Mouse (Mus musculus): ENCODE data around the gene Peli2.

Peli2 gene

DNA sequence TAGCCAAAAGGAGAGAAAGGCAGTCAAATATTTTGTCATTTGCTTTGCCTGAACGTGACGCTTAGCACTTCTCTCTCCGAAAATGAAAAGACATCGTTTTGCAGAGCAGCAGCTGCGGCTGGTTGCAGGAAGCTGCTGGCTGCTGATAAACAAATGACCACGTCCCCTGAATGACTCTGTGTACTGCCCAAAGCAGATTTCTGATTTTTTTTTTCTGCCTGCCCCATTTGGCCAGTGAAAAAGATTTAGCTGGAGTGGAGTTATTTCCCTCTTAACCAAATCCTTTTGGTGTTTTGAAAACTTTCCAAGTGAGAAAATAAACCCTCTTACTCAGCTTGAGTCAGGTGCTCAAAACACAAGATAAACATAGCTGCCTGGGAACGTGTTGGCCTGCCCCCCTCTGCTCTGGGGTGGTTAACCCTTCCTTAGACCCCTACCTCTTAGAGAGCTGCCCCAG, 175.2 kb downstream of the Peli2 start:
- DNase-seq, result peak; percentile 9

GRCm38 (mm10) chr14:48296820-48297219, 176.2 kb downstream of the Peli2 start:
- DNase-seq, result no peak

DNA sequence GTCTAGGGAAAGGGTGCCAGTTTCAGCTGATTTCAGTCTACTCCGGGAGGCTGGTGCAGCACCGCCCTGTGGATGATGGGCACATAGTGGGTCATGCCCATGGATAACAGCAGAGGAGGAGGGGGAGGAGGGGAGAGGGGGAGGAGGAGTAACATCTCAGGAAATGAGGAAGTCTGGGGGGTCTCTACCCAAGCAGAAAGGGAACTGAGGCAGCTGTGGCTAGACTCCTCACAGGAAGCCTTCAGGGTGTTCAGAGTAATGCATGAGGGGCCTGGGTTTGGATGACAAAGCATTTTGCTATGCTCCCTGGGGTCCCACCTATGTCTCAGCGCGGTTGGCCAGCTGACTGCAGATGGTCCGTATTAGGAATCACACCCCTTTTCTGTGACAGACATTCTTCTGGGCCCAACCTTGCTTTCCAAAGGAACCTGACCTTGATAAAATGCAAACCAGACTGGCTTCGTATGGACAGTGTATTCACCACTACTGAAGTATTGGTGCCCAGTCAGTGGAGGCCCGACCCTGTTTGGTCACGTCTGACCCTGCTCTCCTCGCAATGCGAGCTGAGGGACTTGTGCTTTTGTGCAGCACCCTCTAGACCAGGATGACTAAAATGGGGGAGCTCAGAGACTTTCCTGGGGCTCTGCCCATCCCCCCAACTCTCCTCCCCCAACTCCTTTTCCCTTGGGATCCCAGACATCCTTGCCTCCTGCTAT, 182.0 kb downstream of the Peli2 start:
- DNase-seq, result peak; percentile 4

GRCm38 (mm10) chr14:48303235-48303634, 182.6 kb downstream of the Peli2 start:
- no peak for DNase-seq

DNA sequence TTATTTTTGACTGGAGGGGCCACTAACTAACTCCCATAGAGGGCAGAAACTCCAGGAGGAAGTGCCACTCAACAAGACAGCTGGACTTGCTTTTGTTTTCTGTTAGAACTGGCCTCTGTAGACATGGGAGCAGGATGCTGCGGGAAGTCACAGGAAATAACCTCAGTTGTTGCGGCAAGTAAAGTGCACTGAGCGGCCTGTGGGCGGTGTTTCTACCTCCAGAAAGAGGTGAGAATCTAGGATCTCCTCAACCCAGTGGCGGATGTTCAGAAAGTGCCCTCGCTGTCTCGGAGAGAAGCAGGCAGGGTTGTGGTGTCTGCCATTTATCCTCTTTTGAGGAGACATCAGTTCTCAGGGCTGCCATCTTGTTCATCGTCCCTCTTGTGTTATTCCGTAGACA, 183.2 kb downstream of the Peli2 start:
- no peak for DNase-seq

DNA sequence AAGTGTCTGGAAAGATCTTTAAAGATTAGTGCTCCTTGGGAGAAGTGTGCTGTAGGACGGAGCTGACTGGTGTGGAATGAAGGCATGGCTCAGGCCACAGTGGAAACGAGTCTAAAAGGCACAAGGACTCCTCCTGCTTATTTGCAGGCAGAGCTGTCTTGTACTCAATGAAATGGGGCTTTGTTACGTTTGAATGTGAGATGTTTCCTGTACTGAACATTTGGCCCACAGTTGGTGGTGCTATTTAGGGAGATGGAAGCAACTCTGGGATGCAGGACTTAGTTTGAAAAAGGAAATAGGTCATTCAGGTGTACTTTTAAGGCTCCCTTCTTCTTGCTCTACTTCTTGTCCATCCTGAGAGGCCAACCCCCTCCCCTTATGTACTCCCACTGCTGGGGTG, 192.6 kb downstream of the Peli2 start:
- DNase-seq, result no peak

DNA sequence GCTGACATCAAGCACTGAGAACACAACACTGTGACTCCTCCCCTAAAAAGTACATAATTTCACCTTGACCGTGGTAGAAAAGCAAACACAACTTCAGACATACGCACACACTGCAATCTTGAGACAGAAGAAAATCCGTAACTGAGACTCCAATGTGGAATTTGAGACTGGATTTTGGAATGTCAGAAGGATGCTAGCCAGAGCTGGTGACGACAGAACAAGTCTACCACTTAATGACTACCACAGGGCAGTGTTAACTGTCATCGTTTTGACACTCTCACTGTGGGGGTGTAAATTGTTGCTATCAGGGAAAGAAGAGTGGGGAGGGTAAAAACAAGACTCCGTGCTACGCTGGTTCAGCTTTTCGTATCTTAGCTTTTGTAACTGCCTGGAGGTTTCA, 195.8 kb downstream of the Peli2 start:
- DNase-seq, result no peak

DNA sequence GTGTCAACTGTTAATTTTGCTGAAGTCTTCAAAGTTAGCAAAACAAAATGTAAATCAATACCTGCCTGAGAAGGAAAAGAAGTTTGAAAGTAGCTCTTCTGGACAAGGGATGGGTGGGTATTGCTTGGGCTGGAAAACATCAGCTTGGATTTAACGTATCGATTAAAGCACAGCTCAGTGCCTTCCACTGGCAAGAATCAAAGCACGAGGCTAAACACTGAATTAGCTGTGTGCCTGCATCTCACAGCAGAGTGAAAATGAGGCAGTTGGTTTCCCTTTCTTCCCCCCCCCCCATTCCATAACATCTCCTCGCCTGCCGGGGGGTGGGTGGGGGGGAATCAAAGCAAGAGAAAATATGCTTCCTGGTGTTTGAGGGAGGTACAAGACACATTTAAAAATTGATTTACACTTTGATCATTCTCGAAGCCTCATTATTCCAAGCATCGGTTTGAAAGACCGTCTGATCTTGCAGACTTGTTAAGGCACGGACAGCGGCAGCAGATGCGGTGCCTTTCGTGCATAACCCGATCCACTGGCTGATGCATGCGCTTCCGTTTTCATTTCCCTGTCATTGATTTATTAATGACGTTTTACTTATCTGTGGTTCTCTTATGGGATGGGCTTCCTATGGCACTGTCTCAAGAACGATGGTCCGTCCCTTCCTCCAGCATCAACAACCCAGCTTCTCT, 203.3 kb downstream of the Peli2 start:
- no peak for DNase-seq

DNA sequence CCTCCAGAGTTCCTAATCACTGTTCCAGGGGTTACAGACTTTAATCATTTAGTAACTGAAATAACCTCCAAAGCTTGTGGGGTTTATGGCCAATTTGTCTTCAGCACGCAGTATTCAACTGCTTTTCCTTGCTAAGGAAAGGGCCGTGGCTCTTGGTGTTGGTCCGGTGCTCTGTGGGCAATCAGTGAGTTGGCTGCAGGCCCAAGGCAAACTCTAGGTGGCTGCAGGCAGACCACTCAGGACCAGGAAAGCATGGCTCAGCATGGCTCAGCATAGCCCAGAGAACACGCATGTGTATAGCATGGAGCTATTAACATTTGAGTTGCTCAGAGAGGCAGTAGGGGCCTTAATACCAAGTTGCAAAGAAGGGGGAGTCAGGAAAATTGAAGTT, 203.8 kb downstream of the Peli2 start:
- DNase-seq, result no peak

- no peak for DNase-seq
These were observed 207.1 kb downstream of the Peli2 start for GRCm38 (mm10) chr14:48327746-48328145.

DNA sequence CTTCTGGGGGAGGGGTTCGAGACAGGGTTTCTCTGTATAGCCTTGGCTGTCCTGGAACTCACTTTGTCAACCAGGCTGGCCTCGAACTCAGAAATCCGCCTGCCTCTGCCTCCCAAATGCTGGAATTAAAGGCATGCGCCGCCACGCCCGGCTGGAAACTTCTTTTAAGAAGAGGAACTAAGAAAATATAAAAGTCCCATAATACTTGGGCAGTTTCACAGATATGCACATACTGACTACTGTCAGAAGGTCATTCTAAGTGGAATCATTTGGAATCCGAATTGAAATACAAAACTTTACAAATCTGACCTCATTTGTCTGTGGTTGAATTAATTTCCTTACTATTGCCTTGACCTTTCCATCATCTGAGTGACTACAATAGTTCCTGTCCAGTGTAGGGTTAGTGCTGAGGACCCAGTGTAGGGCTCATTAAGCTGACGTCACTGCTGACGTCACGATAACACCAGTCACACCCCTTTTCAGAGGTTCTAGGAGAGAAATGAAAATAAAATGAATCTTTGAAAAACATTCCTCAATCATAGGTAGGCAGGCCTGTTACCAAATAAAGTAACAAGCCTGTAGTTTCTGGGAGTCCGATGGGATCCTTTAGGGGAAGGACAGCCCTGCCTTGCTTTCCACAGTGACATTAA, 209.2 kb downstream of the Peli2 start:
- DNase-seq, result no peak
